Mouse (Mus musculus) adrenal gland, postnatal 25 days (tissue): ENCODE results near the gene Nenf. TPM values are rescaled to one million over a fixed set of nuclear protein-coding genes. Genes with fewer than 3 reads are reported as not detected.

ENCODE experiments used
- DNase-seq: peaks from one replicate; pipeline ENCODE4 v3.0.0; 2021; ENCODE audit warnings: mixed read lengths
- long read RNA-seq: library from polyadenylated mRNA; stranded (forward); transcript quantifications from one replicate; pipeline ENCODE4 v2.0.0, GENCODE M21; 2021
- total RNA-seq: library from RNA; stranded (reverse); gene quantifications from 2 replicates; pipeline ENCODE4 v1.2.3, GENCODE M21; 2021

Nenf gene
- 104 and 112 TPM in 2 replicates for total RNA-seq
- long read RNA-seq, transcript Nenf-201 (4 exons, 742 nt): major isoform, 45 of 52 reads
- long read RNA-seq, partial matches to known transcripts: 6 of 52 reads
- long read RNA-seq, other reads (novel, unspliced or antisense): 1 of 52 reads

- peak; percentile 83 for DNase-seq
These were observed at the start of gene Nenf for GRCm38 (mm10) chr1:191317591-191318196. Nenf (minus strand) TSS chr1:191318194.

GRCm38 (mm10) chr1:191364477-191364876, 46.5 kb upstream of the Nenf start:
- no peak for DNase-seq

- DNase-seq: no peak
These were observed 44.4 kb upstream of the Nenf start for GRCm38 (mm10) chr1:191362412-191362811.

- no peak for DNase-seq
These were observed 41.5 kb upstream of the Nenf start for GRCm38 (mm10) chr1:191359478-191359877.

GRCm38 (mm10) chr1:191356936-191357335, 38.9 kb upstream of the Nenf start:
- no peak for DNase-seq

- no peak for DNase-seq
These were observed 35.8 kb upstream of the Nenf start for GRCm38 (mm10) chr1:191353836-191354235.

- DNase-seq: peak; percentile 49
These were observed 34.9 kb upstream of the Nenf start for GRCm38 (mm10) chr1:191352786-191353488.

GRCm38 (mm10) chr1:191350355-191350754, 32.4 kb upstream of the Nenf start:
- DNase-seq: no peak

- DNase-seq: no peak
These were observed 31.6 kb upstream of the Nenf start for GRCm38 (mm10) chr1:191349486-191350037.

- no peak for DNase-seq
These were observed 31.0 kb upstream of the Nenf start for GRCm38 (mm10) chr1:191348996-191349395.

- no peak for DNase-seq
These were observed 30.6 kb upstream of the Nenf start for GRCm38 (mm10) chr1:191348592-191348991.

- no peak for DNase-seq
These were observed 29.6 kb upstream of the Nenf start for GRCm38 (mm10) chr1:191347602-191348001.

- DNase-seq: no peak
These were observed 22.5 kb upstream of the Nenf start for GRCm38 (mm10) chr1:191340530-191340929.

- no peak for DNase-seq
These were observed 21.9 kb upstream of the Nenf start for GRCm38 (mm10) chr1:191339876-191340275.

- no peak for DNase-seq
These were observed 16.5 kb upstream of the Nenf start for GRCm38 (mm10) chr1:191334500-191334899.

- DNase-seq: no peak
These were observed 12.4 kb upstream of the Nenf start for GRCm38 (mm10) chr1:191330356-191330755.

- peak; percentile 36 for DNase-seq
These were observed 10.0 kb upstream of the Nenf start for GRCm38 (mm10) chr1:191328019-191328441.

GRCm38 (mm10) chr1:191327258-191327657, 9.3 kb upstream of the Nenf start:
- DNase-seq: no peak

- DNase-seq: peak; percentile 50
These were observed 8.4 kb upstream of the Nenf start for GRCm38 (mm10) chr1:191326233-191326882.

GRCm38 (mm10) chr1:191325726-191326232, 7.8 kb upstream of the Nenf start, which contains the start of gene Tmem206:
Tmem206 (plus strand) TSS chr1:191325912.
- DNase-seq: peak; percentile 94

GRCm38 (mm10) chr1:191324733-191325590, 7.0 kb upstream of the Nenf start:
- no peak for DNase-seq

- DNase-seq: no peak
These were observed 5.4 kb upstream of the Nenf start for GRCm38 (mm10) chr1:191323381-191323780.
